Mouse (Mus musculus) stomach, postnatal 0 days (tissue): ENCODE measurements around the gene Hsf5.

Source experiments
- CTCF ChIP-seq: IDR thresholded peaks from 2 replicates; pipeline ENCODE4 v1.5.1; 2016; ENCODE audit warnings: antibody characterized with exemption, low read depth, mild to moderate bottlenecking, moderate library complexity
- EP300 ChIP-seq: optimal IDR thresholded peaks from 2 replicates; pipeline ENCODE3; 2016; ENCODE audit warnings: antibody characterized with exemption

DNA sequence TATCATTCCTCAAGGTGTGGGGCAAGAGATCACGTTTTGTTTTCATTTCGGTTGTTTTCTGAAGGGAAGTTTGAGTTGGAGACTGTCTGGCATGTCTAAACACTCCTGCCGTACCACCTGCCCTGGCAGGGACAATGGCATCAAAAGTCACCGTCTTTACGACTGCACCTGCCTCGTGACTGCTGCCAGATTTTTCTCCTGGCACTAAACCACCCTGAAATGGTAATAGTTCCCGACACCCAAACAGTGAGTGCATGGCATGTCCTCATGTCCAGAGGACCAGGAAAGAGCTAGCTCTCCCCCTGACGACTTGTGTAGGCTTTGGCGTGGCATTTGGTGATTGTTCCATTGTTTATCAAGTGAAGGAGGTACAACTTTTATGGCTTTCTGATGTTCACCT is 63.8 kb downstream of the Hsf5 start:
- TF ChIP-seq CTCF (no peak), EP300 (no peak)
